Mouse (Mus musculus): ENCODE results near the gene Helt.
"Not testable (repeated sequence)": the region's sequence is repeated elsewhere in the genome, so short reads cannot be mapped to it uniquely, and the experiment has no call there.

Helt gene

DNA sequence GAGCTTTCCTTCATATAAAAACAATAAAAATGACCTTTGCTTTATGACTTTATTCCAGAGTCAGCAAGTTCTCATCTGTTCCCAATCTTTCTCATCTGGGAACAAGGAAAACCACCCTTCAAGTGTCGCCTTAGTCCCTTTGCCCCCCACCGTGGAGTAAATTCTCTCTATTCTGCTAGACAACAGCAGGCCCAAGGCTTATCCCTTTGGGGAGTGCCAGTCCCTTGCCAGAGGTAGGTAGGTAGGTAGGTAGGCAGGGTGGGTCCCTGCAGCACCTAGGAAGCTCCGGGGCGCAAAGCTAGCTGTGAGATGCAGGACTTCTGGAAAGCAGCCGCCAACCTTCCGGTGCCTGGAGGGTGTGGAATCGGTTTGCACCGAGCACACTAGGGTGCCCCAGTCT lies 1.5 kb upstream of the Helt start:
- DNase-seq = no peak

DNA sequence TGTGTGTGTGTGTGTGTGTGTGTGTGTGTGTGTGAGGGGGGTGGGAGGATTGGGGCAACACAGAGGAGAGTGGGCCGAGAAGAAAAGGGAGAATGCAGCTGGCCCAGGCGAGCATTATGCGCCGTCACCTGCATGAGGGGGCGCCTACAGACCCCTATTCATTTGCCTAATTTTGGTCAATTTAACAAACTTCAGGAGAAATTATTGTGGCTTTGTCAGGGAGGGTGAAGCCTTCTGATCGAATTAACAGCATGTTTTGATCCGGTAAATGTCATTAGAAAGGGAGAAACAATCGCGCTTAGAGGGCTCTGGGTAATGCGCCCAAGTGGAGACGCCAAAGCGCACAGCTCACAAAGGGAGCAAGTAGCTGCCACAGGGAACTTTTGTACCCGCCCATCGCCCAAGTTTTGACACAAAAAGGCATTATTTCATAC lies 647 bp upstream of the Helt start:
- DNase-seq = no peak

DNA sequence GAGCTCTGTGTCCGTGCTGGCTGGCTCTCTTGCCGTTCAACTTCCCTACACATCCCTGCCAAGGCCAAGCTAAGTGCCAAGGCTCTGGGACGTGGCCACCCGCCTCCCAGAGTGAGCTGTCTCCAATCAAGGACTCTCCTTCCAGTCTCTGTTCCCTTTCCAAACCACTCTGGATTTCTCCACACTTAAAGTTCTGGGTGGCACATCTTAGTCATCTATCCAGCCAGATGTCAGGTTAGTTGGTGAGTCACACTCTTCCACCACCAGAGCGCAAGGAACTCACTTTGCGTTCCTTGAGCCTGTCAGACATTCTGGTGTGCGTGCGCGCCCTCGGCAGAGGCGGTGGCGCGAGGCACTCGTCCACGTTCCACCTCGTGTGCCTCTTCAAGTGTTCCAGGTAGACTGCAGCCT lies 725 bp downstream of the Helt start:
- no peak for DNase-seq

DNA sequence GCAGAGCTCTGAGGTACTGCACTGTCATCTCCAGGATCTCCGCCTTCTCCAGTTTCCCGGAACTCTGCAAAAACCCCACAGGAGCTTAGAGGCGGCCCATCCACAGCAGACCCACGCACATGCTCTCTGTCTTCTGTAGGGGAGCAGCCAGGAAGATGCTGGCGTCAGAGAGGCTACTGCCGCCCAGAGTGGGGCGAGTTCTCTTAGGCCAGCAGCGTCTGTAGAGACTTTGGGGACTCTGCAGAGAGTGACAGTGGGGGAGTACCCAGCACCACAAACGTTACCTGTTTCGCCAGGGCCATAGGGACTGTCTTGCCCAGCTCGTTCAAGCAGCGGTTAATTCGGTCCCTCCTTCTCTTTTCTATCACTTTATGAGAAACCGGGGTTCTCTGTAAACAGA lies 1.3 kb downstream of the Helt start:
- DNase-seq = no peak

DNA sequence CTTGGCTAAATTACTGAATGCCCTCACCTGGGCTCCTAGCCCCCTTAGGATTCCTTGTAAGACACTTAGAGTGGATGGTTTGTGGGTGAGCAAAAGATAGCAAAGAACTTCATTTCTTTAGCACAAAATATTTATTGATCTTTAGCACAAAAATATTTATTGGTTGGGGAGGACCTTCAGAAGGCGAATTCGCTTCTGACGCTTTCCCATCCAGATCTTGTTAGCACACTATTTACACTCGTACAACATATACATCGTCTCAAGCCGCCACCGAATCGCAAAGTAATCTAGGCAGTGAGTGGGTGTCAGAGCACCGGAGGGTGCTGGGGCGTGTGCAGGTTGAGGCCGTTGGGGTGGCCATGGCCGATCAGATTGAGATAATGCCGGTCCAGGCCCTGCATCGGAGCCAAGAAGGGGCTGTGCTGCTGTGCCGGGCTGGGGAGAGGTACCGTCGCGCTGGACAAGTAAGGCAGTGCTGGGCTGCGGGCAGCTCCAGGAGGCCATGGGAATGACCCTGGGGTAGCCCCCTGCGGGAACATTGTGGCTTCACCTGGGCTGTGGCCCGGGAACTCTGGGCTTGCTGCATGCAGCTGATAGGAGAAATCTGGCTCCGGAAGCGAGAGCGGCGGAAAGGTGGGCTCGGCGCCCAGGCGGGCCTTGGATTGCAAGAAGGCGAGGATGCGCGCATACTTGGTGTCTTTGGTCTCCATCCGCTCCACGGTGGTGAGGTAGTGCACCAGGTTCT lies 2.4 kb downstream of the Helt start:
- no peak for DNase-seq

DNA sequence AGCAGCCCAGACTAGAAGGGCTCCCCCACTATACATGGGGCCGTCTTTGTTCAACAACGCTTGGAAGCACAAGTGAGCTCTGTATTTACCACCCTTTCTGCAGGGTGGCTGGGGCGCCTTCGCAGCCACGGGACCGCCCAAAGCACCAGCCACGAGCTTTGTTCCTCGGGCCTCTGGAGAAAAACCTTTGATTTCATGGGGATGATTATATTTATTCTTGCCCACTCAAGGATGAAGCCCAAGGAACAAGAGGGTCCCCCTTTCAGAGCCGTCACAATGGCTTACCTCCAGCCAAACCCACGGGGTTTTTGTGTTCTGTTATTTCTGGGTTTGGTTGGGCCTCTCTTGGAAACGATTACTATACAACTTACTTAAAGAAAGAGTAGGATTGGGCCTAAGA lies 5.2 kb downstream of the Helt start:
- DNase-seq = no peak

DNA sequence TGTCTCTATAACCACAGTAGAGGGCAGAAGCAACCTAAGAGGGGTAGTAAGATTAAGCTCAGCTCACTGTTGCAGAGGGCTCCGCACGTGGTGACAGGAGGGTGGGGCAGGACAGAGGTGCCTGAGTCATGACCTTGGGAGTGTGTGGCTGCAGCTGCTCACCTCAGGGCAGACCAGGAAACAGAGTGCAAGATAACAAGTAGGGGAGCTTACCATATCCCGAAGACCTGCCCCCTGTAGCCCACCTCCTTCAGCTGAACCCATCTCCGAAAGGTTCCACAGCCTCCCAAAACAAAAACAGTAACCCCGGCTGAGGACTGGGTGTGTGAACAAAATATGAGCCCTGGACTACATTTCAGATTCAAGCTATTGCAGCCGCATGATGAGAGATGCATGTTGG lies 6.5 kb downstream of the Helt start:
- DNase-seq = no peak

DNA sequence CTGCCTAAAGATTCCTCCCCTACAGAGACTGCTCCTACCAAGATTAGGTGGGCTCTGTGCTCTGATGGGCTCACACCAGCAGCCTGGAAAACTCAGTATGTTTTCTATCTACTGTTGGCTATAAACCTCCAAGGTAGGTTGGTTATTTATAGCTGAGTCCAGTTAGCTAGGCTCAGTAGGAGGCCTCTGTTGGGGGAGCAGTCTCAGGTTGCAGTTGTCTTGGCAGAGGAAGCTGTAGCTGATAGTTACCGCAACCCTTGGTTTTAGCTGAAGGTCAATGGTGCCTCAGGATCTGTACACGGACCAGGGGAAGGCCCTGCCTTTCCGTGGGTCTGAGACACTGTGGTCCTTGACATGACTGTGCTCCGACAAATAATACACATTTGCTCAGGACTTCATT lies 8.5 kb downstream of the Helt start:
- no peak for DNase-seq

DNA sequence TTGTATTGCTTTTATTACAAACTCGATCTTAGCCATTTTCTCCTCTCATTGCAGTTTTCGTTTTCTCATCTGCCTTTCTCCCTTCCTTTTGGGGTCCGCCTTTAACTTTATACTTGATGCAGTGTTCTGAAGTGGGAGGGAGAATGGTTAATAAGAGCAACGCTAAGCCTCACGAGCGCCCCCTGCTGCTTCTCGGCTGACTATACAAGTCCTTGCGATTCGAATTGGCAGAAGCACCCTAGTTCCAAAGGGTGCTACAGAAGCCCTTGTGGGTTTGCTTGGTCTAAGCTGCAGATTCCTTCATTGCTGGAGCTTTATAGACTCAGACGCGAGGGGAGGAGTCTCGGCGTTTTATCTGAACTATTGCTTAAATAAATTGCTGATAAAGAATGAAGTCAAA lies 12.9 kb downstream of the Helt start:
- DNase-seq = peak; percentile 72

DNA sequence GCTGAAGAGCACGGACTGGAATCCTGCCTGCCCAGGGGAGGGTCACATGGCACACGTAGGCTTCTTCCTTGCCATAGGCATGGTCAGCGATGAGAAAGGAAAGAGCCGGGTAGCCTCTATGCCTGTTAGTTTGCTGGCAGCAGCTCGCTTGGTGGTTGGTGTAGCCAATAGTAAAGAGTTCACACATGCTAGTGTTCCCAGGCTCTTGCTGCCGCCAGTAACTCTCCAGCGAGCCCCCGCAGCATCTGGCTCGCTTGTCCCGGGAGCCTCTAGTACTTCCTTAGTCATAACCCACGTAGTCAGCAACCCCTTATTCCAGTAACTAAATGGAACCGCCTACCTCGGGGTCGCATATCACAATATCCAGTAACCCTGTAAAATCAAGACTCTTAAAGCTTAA lies 17.5 kb downstream of the Helt start:
- no peak for DNase-seq

DNA sequence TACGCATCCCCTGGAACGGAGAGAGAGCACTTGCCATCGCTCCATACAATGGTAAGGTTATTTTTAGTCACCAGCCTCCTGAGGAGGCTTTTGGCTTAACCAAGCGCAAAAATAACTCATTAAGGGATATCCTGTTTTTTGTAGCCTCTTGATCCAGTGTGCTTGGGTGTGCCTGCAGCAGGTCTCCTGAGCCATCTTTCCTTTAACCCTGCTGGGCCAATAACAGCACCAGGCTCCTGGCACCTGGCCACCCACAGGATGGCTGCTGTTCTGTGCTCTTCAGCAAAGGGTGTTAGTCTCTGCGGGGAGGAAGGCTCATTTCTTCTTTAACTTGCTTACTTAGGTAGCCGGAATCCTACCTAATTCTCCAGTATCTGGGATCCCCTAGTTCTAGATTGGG lies 23.7 kb downstream of the Helt start:
- DNase-seq = peak; percentile 35

DNA sequence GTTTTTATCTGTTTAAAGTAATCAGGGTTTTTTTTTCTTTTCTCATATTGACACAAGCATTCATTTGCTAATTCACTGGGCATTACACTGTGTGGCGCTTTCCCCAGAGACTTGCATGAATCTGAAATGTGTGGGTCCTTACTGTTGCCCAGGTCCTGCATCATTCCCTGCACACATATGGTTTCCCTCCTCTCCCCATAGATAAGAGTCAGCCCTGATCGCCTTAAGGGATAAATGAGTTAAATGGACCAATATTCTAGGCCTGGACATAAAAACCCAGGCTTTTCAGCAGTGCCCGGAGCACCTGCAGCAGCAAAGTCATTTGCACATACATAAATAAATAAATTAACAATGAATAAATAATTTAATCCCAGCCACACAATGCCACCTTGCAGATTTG lies 24.3 kb downstream of the Helt start:
- no peak for DNase-seq

DNA sequence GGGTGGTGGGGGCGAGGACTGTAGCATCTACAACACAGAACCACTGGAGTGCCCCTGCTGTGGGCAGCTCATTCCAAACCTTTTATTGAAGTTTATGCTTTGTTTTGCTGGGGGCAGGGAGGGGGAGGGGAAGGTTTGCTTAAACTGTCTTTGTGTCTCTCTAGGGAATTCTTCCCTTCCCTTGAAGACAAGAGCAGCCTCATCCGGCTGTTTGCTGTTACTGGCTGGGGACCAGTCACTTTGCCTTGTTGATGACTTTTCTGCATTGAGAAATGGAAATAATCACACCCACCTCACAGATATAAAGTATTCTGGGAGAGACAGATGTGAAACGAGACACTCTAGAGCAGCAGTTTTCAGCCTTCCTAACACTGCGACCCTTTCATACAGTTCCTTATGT lies 27.7 kb downstream of the Helt start:
- DNase-seq = peak; percentile 8

DNA sequence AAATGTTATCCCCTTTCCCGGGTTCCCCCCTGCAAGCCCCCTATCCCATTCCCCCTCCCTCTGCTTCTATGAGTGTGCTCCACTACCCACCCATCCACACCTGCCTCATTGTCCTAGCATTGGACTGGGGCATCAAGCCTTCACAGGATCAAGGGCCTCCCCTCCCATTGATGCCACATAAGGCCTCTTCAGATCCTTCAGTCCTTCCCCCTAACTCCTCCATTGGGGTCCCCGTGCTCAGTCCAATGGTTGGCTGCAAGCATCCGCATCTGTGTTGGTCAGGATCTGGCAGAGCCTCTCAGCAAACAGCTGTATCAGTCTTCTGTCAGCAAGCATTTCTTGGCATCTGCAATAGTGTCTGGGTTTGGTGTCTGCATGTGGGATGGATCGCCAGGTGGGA lies 30.3 kb downstream of the Helt start:
- DNase-seq = not testable (repeated sequence)

DNA sequence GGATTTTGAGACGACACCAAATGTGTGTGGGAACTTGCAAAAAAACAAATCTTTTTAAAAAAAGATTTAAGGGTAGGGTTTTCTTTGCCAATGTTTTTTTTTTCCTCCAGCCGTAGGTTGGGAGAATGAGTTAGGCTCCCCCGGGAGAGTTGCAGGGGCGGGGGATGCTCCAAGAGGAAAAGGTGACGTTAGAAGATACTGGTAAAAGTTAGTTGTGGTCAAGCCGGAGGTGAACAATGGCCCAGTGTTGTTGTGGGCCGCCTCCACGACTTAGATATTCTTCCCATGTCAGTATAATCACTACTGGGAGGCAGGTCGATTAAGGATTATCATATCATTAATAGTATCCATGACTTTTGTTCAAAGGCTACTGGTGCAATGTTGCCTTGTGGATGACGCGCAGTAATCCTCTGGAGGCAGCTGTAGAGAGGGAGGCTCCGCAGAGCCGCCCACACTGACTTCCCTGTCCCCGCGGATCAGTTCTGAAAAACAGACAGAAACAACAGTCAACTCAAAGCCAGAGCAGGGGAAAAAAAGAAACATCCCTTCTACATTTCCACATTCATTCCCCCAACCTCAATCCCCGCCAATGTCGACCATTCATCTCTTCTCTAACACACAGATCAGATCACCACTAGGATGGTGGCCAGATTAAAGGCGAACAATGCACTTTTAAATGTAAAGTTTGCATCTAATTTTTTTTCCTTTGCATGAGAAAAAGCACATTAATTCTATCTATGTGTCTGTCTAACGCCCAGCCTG lies 36.4 kb downstream of the Helt start:
- no peak for DNase-seq

DNA sequence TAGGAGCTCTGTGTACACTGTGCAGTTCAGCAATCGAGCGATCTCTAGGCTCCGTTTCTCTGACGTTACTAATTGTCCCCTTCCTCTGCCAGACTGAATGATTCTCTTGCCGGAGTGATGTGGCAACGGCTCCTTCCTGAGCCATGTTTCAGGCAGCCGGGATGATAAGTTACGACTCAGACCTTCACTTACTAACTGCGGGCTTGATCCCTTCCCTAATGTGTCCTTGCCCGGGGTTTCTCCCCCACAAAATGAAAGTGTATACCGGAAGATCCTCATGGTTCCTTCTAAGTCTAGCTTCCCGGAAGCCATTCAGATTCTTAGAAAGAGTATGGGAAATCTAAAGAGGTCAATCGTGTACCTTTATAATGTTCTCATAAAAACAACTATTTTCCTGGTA lies 42.0 kb downstream of the Helt start:
- DNase-seq = no peak

DNA sequence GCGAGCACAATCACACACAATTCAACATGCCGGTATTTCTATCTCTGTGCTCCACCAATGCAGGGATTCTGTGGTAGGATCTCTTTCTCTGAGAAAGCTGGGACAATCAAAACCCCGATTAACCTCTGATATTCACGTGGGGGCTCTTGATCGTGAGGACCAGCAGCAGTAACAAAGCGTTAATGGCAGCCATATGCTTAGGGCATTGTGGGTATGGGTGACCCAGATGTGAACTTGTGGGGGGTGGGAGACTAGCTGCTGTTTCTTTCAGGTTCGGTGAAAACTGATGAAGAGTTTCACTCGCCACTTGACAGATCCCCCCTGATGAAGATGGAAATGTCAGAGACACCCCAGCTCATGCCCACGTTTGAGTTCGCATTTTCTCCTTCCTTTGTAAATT lies 42.9 kb downstream of the Helt start:
- DNase-seq = no peak

DNA sequence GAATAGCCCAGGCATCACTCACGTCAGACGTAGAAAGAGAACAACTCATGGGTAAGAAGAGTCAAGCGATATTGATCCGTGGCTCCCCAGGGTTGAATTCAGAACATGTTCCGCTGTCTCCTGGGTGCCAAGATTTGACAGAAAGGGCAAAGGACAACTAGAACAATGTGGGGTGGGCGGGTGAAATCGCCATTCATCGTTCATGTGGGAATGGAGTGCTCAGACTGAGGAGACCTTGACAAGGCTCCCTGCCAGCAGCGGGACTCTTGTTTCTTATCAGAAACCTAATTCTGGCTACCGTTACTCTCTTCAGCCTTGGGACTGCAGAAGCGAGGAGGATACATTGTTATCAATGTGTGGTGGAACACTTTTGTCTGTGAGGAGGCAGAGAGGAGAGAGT lies 48.1 kb downstream of the Helt start:
- no peak for DNase-seq

DNA sequence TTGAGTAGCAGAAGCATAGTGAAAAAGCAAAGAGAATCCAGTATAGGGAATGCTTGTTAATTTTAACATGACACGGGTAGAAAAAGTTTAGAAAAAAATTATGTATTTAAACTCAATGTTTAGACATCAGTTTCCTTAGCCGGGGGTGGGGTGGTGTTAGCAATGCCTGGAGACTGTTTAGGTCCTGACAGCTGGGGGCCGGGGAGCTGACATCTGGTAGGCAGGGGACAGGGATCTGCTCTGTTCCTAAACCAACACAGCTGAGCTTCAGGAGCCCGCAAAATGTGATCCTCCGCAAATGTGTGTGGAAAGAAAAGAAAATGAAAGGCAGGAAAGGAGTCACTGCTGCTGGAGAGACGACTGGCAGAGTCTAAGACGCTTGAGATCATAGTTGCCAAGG lies 51.5 kb downstream of the Helt start:
- no peak for DNase-seq
